ENCODE assay signal across 10 mouse cellular contexts in the genomic region with DNA sequence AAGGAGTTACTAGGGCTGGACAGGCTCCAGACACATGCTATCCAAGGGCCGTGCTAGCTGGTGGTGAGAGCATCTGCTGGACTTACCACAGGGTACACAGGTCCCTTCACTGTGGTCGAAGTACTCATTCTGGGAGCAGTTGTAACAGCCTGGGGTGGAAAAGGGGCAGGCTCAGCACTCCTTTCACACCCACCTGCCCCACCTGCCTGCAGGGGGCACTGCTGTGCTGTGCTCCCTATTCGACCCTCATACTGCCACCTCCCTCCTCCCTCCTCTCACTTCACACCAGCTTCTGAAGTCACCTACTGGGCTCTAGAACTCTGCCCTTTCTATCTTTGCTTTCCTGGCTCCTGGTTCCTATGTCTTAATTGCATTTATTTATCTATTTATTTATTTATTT. TPM values are rescaled to one million over a fixed set of nuclear protein-coding genes. Genes with fewer than 3 reads are reported as not detected.
A peak's percentile ranks its signal among the peaks of the same experiment; 100 is the strongest.
DNase-seq lines count a peak whose midpoint lies in the region; ATAC-seq and TF ChIP-seq lines count a peak whose summit lies in the region.
"Had no signal": no experiment of that assay in that cellular context is flagged by ENCODE, and none has a peak within 500 bp of the region (broad histone marks: within the 10 kb centered on the region; RNA-seq: fewer than 3 reads in every experiment).

No protein-coding gene starts in this region.

- no peak for TF ChIP-seq POLR2A in kidney, adult 2 months (IDR thresholded peaks at IDR 0.05; ENCODE audit: low read depth, low read length)
- TF ChIP-seq POLR2A in ES-Bruce4 (IDR thresholded peaks at IDR 0.05; ENCODE audit: insufficient read depth, low read length), result no peak

- whole genome bisulfite sequencing in kidney, adult 2 months, result 48% methylated on average over 3 of the region's 3 CpGs
- WGBS in intestine, embryonic 16.5 days, result 28% methylated on average over 3 of the region's 3 CpGs

- no peaks in the 10 kb centered on the region for H3K27me3 ChIP-seq in kidney, adult 2 months (replicated peaks; ENCODE audit: control insufficient read depth, insufficient read depth, low read length)
- H3K27me3 ChIP-seq in ES-Bruce4 (ENCODE audit: control insufficient read depth, insufficient read depth, low read length, poor library complexity, severe bottlenecking), result no peaks in the 10 kb centered on the region
- no peaks in the 10 kb centered on the region for H3K27me3 ChIP-seq in intestine, embryonic 16.5 days (replicated peaks; ENCODE audit: control insufficient read depth, insufficient read depth, low read length)
- H3K27me3 ChIP-seq: embryonic facial prominence, embryonic 13.5 days had no signal

- 0 out of 2 replicates have a peak, but pooled peaks have one; percentile 25 for ATAC-seq in megakaryocyte, adult 5-6 weeks (ENCODE audit: poor library complexity, severe bottlenecking)
- ATAC-seq in intestine, embryonic 16.5 days, result no peak

- H3K9ac ChIP-seq in ES-Bruce4 (ENCODE audit: low read depth, poor library complexity, severe bottlenecking), result no peak overlapping the region
- H3K9ac ChIP-seq in intestine, embryonic 16.5 days (ENCODE audit: low read depth, low read length), result no peak overlapping the region
- H3K9ac ChIP-seq: embryonic facial prominence, embryonic 13.5 days had no signal

- H3K36me3 ChIP-seq in kidney, adult 2 months (ENCODE audit: control insufficient read depth, insufficient read depth, low read length), result no peaks in the 10 kb centered on the region
- H3K36me3 ChIP-seq in ES-Bruce4 (ENCODE audit: control insufficient read depth, insufficient read depth, low read length, poor library complexity, severe bottlenecking), result no peaks in the 10 kb centered on the region
- no peaks in the 10 kb centered on the region for H3K36me3 ChIP-seq in intestine, embryonic 16.5 days (ENCODE audit: control insufficient read depth, insufficient read depth, low read length)
- H3K36me3 ChIP-seq: embryonic facial prominence, embryonic 13.5 days had no signal

- no peaks in the 10 kb centered on the region for H3K9me3 ChIP-seq in ES-Bruce4 (replicated peaks; ENCODE audit: control insufficient read depth, insufficient read depth, low read length, poor library complexity, severe bottlenecking)
- H3K9me3 ChIP-seq in intestine, embryonic 16.5 days (ENCODE audit: control insufficient read depth, low read length), result no peaks in the 10 kb centered on the region
- H3K9me3 ChIP-seq: embryonic facial prominence, embryonic 13.5 days had no signal

- H3K4me3 ChIP-seq in kidney, adult 2 months (ENCODE audit: insufficient read depth, low read depth, low read length), result no peak overlapping the region
- no peak overlapping the region for H3K4me3 ChIP-seq in ES-Bruce4 (ENCODE audit: low read depth, low read length)
- H3K4me3 ChIP-seq in intestine, embryonic 16.5 days (ENCODE audit: low read length), result no peak overlapping the region
- H3K4me3 ChIP-seq: embryonic facial prominence, embryonic 13.5 days had no signal

- H3K4me1 ChIP-seq in kidney, adult 2 months (ENCODE audit: control insufficient read depth, insufficient read depth, low read length), result no peaks in the 10 kb centered on the region
- H3K4me1 ChIP-seq in ES-Bruce4 (ENCODE audit: control insufficient read depth, insufficient read depth, low read length), result no peaks in the 10 kb centered on the region
- no peaks in the 10 kb centered on the region for H3K4me1 ChIP-seq in intestine, embryonic 16.5 days (ENCODE audit: control insufficient read depth, insufficient read depth, low read length)
- H3K4me1 ChIP-seq: embryonic facial prominence, embryonic 13.5 days had no signal

- peak; percentile 15 for DNase-seq in kidney, adult 2 months
- no peak for DNase-seq in kidney, adult 18-20 months
- DNase-seq in c-Kit-positive CD71-negative TER-119-negative erythroid progenitor cells, embryonic 14.5 days (ENCODE audit: low read depth), result peak; percentile 46
- DNase-seq in right cerebral cortex, postnatal 4 days, result no peak
- DNase-seq in neural tube, embryonic 10.5 days (ENCODE audit: extremely low spot score, low spot score), result no peak
- DNase-seq: layer of hippocampus, postnatal 36 days had no signal

- no peak overlapping the region for H3K27ac ChIP-seq in kidney, adult 2 months (ENCODE audit: insufficient read depth, low read depth, low read length)
- no peak overlapping the region for H3K27ac ChIP-seq in ES-Bruce4 (ENCODE audit: insufficient read depth, low read length)
- H3K27ac ChIP-seq in intestine, embryonic 16.5 days (ENCODE audit: low read length), result no peak overlapping the region
- H3K27ac ChIP-seq: embryonic facial prominence, embryonic 13.5 days had no signal

- no peak overlapping the region for H3K4me2 ChIP-seq in intestine, embryonic 16.5 days (ENCODE audit: low read depth, low read length)
- H3K4me2 ChIP-seq: embryonic facial prominence, embryonic 13.5 days had no signal

- TF ChIP-seq CTCF in kidney, adult 2 months (conservative IDR thresholded peaks at IDR 0.05; ENCODE audit: insufficient read depth, insufficient read length, low read depth, low read length), result peak; percentile 55
- peak; percentile 77 for TF ChIP-seq CTCF in ES-Bruce4 (IDR thresholded peaks at IDR 0.05; ENCODE audit: low read depth, low read length)

- no peak for TF ChIP-seq EP300 in ES-Bruce4 (IDR thresholded peaks at IDR 0.05; ENCODE audit: insufficient read depth, low read depth, low read length)

RNA-seq across cellular contexts. Expression of gene Muc6, which starts 12.0 kb away (rescaled TPM):
- 0.01 and 0.02 TPM in 2 replicates for polyA plus RNA-seq in kidney, adult 2 months (2012; rRNA removed)
- not detected in 2 replicates for polyA plus RNA-seq in ES-Bruce4 (2011; ENCODE audit: insufficient read depth, insufficient read length, low read depth, missing spikeins)
- total RNA-seq in megakaryocyte, adult 5-6 weeks (2015), result 0.16 and 0.39 TPM in 2 replicates
- total RNA-seq in megakaryocyte, adult 5-6 weeks (2017), result 0.11 TPM in 1 of 2 replicates, not detected in the other
- polyA plus RNA-seq in intestine, embryonic 16.5 days (2015; fragmentation: Nextera tagmentation; extraction: Ambion mirVana), result 0.24 and 0.28 TPM in 2 replicates
- total RNA-seq: layer of hippocampus, postnatal 36 days had no signal

RNA-seq across cellular contexts. Expression of gene Muc2, which starts 47.0 kb away (rescaled TPM):
- 0.24 and 0.39 TPM in 2 replicates for polyA plus RNA-seq in kidney, adult 2 months (2012; rRNA removed)
- polyA plus RNA-seq in ES-Bruce4 (2011; ENCODE audit: insufficient read depth, insufficient read length, low read depth, missing spikeins), result 2.3 TPM in 2 replicates
- not detected in 2 replicates for total RNA-seq in megakaryocyte, adult 5-6 weeks (2015)
- not detected in 2 replicates for total RNA-seq in megakaryocyte, adult 5-6 weeks (2017)
- 22.1 and 28.5 TPM in 2 replicates for polyA plus RNA-seq in intestine, embryonic 16.5 days (2015; fragmentation: Nextera tagmentation; extraction: Ambion mirVana)

Comparison
In these comparisons a context has a peak if more than half of its experiments do, and no peak if none do; other contexts are left out.
1. DNase-seq: peak in kidney, adult 2 months (single experiment) and c-Kit-positive CD71-negative TER-119-negative erythroid progenitor cells, embryonic 14.5 days (single experiment); none in kidney, adult 18-20 months (single experiment), right cerebral cortex, postnatal 4 days (single experiment) and neural tube, embryonic 10.5 days (single experiment).